Mouse (Mus musculus) limb, embryonic 12.5 days (tissue): ENCODE data around the gene Rrbp1. TPM values are rescaled to one million over a fixed set of nuclear protein-coding genes. Genes with fewer than 3 reads are reported as not detected.

Experiments
- ATAC-seq: fragments of 200-750 bp; cut with Nextera tagmentation; 2 replicates; pipeline ENCODE4 v1.8.0; 2017; ENCODE audit warnings: low read depth, moderate TSS enrichment; ENCODE audit not compliant: insufficient number of reproducible peaks, insufficient read depth, low FRiP score, low TSS enrichment
- H3K27ac ChIP-seq: fragments of 300-500 bp; sonication (generic); 2 replicates; pipeline ENCODE4 v1.5.1; 2016; ENCODE audit warnings: mild to moderate bottlenecking, moderate library complexity
- H3K27me3 ChIP-seq: fragments of 300-500 bp; sonication (generic); 2 replicates; pipeline ENCODE4 v1.6.1; 2016; ENCODE audit warnings: mild to moderate bottlenecking, moderate library complexity
- H3K36me3 ChIP-seq: fragments of 300-500 bp; sonication (generic); 2 replicates; pipeline ENCODE4 v1.6.1; 2016; ENCODE audit warnings: mild to moderate bottlenecking, moderate library complexity
- H3K4me1 ChIP-seq: fragments of 300-500 bp; sonication (generic); replicated peaks from 2 replicates; pipeline ENCODE4 v1.6.1; 2016
- H3K4me2 ChIP-seq: fragments of 300-500 bp; sonication (generic); 2 replicates; pipeline ENCODE4 v1.6.1; 2016; ENCODE audit warnings: mild to moderate bottlenecking, moderate library complexity
- H3K4me3 ChIP-seq: fragments of 300-500 bp; sonication (generic); replicated peaks from 2 replicates; pipeline ENCODE4 v1.5.1; 2016; ENCODE audit warnings: mild to moderate bottlenecking
- H3K9ac ChIP-seq: fragments of 300-500 bp; sonication (generic); replicated peaks from 2 replicates; pipeline ENCODE4 v1.6.1; 2016; ENCODE audit warnings: mild to moderate bottlenecking, moderate library complexity
- H3K9me3 ChIP-seq: fragments of 300-500 bp; sonication (generic); 2 replicates; pipeline ENCODE4 v1.6.1; 2016; ENCODE audit warnings: mild to moderate bottlenecking, moderate library complexity
- WGBS: fragments of 180-500 bp; shearing (Covaris S2); methylation state at CpG from one replicate; pipeline ENCODE4 v1.1.7; 2016; 5-methylcytosine and 5-hydroxymethylcytosine counted together
- polyA plus RNA-seq: library from polyadenylated mRNA; unstranded; fragments of >200 nt; fragmentation: Nextera tagmentation; extraction: Ambion mirVana; gene quantifications from 2 replicates; pipeline ENCODE4 v1.2.1, GENCODE M21; 2016

Gene Rrbp1
- polyA plus RNA-seq, 1 experiment from 2014 or later: 78.8 TPM

DNA sequence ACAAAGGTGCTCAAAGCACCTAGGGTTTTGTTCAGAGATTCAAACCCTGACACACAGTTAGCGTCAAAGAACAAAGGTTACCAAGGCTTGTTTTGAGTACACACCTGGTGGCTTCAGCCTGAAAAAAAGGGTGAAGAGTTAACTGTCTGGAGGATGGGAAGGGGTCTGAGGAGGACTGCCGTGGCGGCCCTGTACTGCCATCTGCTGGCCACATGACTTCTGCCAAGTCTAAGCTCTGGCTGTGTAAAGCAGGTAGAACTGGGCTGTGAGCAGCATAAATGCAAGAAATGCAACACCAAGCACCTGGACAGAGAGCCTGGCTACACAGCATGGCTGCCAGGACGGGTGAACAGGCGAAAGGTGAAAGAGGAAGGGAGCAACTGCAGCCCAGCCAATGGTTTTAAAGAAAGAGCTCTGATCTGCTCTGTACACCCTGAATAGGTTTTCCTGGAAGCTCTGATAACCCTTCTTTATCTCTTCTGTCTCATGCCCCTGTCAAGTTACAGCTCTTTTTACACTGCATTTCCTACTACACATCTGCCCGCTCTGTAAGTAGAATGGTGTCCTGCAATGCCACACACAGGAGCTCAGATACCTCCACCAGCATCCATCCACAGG, 30.2 kb downstream of the Rrbp1 start:
- WGBS: 45% methylated on average over 6 of the region's 6 CpGs
- Histone ChIP-seq H3K36me3 (peaks cover 57% of the 10 kb centered on the region), H3K27ac (no peak overlapping the region), H3K4me2 (no peak overlapping the region), H3K9me3 (no peaks in the 10 kb centered on the region), H3K4me1 (no peaks in the 10 kb centered on the region), H3K4me3 (no peak overlapping the region), H3K9ac (no peak overlapping the region), H3K27me3 (no peaks in the 10 kb centered on the region)
- ATAC-seq: no peak; the same call in 1 of the 2 replicates

DNA sequence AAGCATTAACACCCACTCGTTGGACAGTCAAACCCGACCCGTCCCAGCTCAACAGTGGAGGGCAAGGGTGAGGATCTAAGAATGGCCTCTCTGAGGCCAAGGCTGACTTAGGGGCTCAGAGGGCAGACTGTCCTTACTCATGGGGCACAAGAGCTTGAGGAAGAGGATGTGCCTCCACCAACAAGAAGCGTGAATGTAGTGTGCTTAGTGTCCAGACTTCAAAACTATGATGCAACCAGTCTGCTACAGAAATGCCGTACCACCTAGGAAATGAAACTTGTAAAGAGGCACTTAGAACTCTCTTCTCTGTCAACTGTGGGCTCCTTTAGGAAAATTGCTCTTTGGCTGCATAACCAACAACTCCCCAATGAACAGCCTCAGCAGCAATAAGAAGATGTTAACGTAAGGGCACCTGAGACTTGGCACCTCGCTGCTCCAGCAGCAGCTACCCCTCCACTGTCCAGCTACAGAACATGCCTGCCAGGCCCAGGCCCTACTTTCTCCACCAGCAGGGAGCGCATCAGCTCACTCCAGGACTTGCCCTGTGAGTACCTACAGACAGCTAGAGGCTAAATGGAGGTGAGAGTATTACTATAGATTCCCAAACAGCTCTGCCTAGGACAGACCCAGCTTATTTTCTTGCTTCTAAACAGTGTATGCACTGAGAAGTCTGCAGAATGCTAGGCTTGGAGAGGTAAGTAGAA, 32.5 kb downstream of the Rrbp1 start:
- WGBS: 93% methylated on average over 8 of the region's 8 CpGs
- no peaks in the 10 kb centered on the region for H3K9me3 ChIP-seq
- peaks cover 57% of the 10 kb centered on the region for H3K36me3 ChIP-seq
- no peak overlapping the region for H3K4me3 ChIP-seq
- no peak overlapping the region for H3K27ac ChIP-seq
- ATAC-seq: no peak
- no peaks in the 10 kb centered on the region for H3K4me1 ChIP-seq
- H3K27me3 ChIP-seq: no peaks in the 10 kb centered on the region
- H3K4me2 ChIP-seq: no peak overlapping the region
- H3K9ac ChIP-seq: no peak overlapping the region

DNA sequence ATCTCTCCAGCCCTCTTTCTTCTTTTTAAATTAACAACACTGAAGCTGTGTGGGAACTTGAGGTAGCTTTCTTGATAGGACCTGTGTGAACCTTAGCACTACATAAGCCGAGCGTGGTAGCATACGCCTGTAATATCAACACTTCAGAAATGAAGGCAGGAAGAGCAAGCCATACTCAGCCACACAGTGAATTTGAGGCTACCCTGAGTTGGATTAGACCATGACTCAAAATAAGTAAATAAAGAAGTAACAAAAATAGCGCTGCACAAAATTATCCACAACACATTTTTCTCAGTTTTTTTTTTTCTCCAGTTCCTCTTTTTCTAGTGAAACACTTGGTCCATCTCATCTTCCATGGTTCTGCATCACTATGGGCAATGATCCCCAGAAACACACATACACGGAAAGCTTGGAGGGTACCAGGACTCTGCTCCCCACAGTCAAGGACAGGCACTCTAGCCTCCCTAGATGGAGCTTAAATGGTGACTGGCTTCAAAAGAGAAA, 35.9 kb downstream of the Rrbp1 start:
- peaks cover 76% of the 10 kb centered on the region for H3K36me3 ChIP-seq
- H3K4me3 ChIP-seq: no peak overlapping the region
- H3K4me1 ChIP-seq: no peaks in the 10 kb centered on the region
- WGBS: 96% methylated on average over 5 of the region's 5 CpGs
- H3K4me2 ChIP-seq: no peak overlapping the region
- no peaks in the 10 kb centered on the region for H3K27me3 ChIP-seq
- H3K9me3 ChIP-seq: no peaks in the 10 kb centered on the region
- H3K27ac ChIP-seq: no peak overlapping the region
- no peak overlapping the region for H3K9ac ChIP-seq
- ATAC-seq: no peak

DNA sequence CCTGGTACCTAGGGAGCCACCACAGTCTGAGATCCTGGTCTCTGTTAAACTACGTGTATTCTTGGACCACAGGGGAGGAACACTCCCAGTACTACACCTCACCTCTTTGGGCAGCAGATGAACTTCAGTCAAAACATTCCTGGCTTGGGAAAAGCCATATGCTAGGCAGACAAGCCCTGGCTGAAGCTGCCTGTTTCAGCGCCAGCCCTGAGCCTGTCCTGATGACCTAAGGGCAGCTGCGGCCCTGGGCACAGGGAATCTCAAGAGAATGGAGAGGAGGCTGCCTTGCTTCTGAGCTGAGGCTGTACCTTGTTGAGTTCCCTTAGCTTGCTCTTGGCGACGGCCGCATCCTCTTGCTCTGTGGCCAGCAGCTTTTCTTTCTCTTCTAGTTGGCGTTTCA, 37.9 kb downstream of the Rrbp1 start:
- peaks cover 85% of the 10 kb centered on the region for H3K36me3 ChIP-seq

DNA sequence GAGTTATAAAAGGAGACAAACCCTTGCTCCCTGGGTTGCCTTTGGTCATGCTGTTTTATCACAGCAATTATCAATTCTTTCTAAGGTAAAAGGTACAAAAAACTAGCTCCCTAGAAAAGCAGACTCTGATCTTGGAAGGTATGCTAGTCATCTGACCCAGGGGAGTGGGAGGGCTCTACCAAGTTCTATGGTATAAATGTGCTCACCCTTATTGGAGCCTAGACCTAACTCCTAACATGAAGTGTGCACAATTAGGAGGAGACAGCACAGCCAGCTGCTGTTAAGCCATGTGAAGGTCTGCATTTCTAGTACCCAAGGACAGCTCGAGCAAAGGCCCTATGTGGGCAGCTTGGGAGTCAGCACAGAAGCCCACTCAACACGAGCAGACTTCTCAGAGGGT, 39.2 kb downstream of the Rrbp1 start:
- no peak for ATAC-seq
- no peaks in the 10 kb centered on the region for H3K27me3 ChIP-seq
- H3K9ac ChIP-seq: no peak overlapping the region
- H3K36me3 ChIP-seq: peaks cover 94% of the 10 kb centered on the region
- H3K4me3 ChIP-seq: no peak overlapping the region
- 82% methylated on average over 2 of the region's 2 CpGs for WGBS
- H3K4me2 ChIP-seq: no peak overlapping the region
- no peaks in the 10 kb centered on the region for H3K9me3 ChIP-seq
- no peak overlapping the region for H3K27ac ChIP-seq
- H3K4me1 ChIP-seq: no peaks in the 10 kb centered on the region

More for the DNA sequence above, 37.9 kb downstream of the Rrbp1 start:
- Histone ChIP-seq H3K9me3 (no peaks in the 10 kb centered on the region), H3K4me1 (no peaks in the 10 kb centered on the region), H3K27me3 (no peaks in the 10 kb centered on the region), H3K4me3 (no peak overlapping the region), H3K27ac (no peak overlapping the region), H3K9ac (no peak overlapping the region), H3K4me2 (no peak overlapping the region)
- ATAC-seq: no peak
- WGBS: 87% methylated on average over 7 of the region's 7 CpGs

DNA sequence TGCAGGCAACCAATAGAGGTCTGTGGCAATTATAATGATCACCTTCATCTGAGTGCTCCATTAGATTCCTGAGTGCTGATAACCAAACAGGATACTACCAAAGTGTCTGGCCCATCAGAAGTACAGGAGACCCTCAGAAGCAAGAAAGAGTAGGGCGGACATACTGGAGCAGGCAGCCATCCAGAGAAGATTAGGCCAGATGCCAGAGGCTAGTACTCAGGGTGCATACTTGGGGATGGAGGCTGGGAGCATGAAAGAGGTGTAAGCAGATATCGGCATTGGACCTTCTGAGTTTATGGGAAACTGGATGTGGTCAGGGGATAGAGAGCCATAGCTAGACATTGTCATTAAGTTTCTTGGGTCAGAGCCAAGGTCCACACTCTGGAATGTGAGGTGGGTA, 40.2 kb downstream of the Rrbp1 start:
- Histone ChIP-seq H3K4me2 (no peak overlapping the region), H3K4me3 (no peak overlapping the region), H3K9me3 (no peaks in the 10 kb centered on the region), H3K27me3 (no peaks in the 10 kb centered on the region), H3K36me3 (peaks cover 98% of the 10 kb centered on the region), H3K9ac (no peak overlapping the region), H3K4me1 (no peaks in the 10 kb centered on the region), H3K27ac (no peak overlapping the region)
- WGBS: 91% methylated on average over 2 of the region's 2 CpGs
- ATAC-seq: no peak

DNA sequence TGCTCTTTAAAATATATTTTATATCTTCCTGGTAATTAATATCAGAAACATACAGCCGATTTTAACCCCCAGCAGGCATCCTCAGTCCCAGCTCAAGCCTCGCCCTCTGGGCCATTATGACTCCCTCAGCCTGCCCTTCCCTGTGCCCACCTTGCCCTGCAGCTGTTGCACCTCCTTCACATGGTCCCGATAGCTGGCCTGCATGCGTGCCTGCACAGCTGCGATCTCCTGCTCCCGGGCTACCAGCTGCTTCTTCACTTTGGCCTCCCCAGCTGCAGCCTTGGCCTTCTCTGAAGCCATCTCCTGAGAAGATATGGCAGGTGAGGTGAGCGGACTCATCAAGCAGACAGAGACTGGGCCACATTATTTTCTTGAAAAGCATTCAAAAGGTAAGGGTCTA, 41.8 kb downstream of the Rrbp1 start:
- Histone ChIP-seq H3K4me2 (no peak overlapping the region), H3K4me1 (no peaks in the 10 kb centered on the region), H3K27ac (no peak overlapping the region), H3K4me3 (no peak overlapping the region), H3K9ac (no peak overlapping the region), H3K9me3 (no peaks in the 10 kb centered on the region), H3K36me3 (peaks cover 100% of the 10 kb centered on the region), H3K27me3 (no peaks in the 10 kb centered on the region)
- 88% methylated on average over 7 of the region's 7 CpGs for WGBS
- no peak for ATAC-seq

DNA sequence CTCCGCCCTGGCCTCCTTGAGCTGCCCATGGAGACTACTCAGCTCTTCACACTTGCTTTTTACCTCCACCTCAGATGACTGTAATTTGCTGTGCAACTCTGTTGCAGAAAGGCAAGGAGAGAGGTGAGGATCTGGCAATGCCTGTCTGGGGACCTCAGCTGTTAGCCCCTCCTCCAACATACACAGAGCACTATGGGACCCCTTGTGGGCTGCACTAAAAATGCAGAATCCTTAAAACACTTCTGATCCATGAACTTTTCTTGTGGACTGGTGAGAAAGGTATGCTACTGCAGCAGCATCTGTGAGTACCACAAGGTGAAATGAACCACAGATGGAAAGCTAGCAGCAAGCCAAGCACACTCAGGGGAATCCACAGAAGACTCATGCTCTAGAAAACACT, 47.7 kb downstream of the Rrbp1 start:
- Histone ChIP-seq H3K9ac (no peak overlapping the region), H3K4me2 (no peak overlapping the region), H3K36me3 (peaks cover 89% of the 10 kb centered on the region), H3K27me3 (no peaks in the 10 kb centered on the region), H3K27ac (no peak overlapping the region), H3K4me3 (no peak overlapping the region), H3K9me3 (0 out of 2 replicates have a peak, but pooled peaks cover 4% of the 10 kb centered on the region), H3K4me1 (no peaks in the 10 kb centered on the region)
- no peak for ATAC-seq
- WGBS: 88% methylated on average over 1 of the region's 1 CpGs

DNA sequence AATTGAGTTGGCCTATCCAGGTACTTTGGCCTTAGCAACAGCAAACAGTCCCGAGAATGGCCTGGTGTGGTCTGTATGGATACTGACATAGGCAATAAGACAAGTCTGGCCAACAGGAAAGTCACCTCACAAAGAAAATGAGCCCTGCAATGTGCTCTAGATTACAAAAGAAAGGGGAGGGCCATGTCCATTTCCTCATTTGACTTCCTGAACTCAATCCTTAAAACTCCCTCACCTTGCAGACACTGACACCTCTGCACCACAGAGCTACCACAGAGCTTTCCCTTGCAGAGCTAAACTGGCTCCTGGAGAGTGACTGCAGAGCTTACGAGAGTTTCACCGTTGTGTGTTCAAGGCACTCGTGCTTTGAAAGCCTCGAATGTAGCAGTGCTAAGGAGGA, 48.9 kb downstream of the Rrbp1 start:
- 91% methylated on average over 5 of the region's 5 CpGs for WGBS
- no peak overlapping the region for H3K4me2 ChIP-seq
- H3K9me3 ChIP-seq: 0 out of 2 replicates have a peak, but pooled peaks cover 4% of the 10 kb centered on the region
- no peaks in the 10 kb centered on the region for H3K27me3 ChIP-seq
- H3K27ac ChIP-seq: no peak overlapping the region
- no peak overlapping the region for H3K4me3 ChIP-seq
- no peak for ATAC-seq
- no peak overlapping the region for H3K9ac ChIP-seq
- H3K36me3 ChIP-seq: peaks cover 89% of the 10 kb centered on the region
- no peaks in the 10 kb centered on the region for H3K4me1 ChIP-seq

DNA sequence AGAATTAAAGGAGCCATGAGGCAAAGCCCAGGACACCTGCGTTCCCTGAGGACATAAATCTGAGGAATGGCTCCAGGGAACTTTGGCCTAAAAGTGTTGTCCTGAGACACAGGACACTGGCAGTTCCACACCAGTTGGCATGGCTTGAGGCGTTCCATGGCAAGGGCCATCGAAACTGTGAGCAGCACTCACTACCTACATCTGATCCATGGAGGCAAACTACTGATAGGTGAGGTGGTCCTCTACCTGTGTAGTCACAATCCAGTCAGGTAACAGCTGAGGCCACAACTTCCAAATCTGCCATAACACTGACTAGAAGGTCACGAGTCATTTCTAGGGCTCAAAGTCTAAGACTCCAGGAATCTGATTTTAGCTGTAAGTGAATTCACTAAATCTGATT, 55.3 kb downstream of the Rrbp1 start:
- H3K9ac ChIP-seq: no peak overlapping the region
- no peak overlapping the region for H3K4me3 ChIP-seq
- H3K27me3 ChIP-seq: no peaks in the 10 kb centered on the region
- ATAC-seq: no peak
- no peaks in the 10 kb centered on the region for H3K4me1 ChIP-seq
- H3K36me3 ChIP-seq: peaks cover 89% of the 10 kb centered on the region
- H3K27ac ChIP-seq: no peak overlapping the region
- H3K9me3 ChIP-seq: 0 out of 2 replicates have a peak, but pooled peaks cover 4% of the 10 kb centered on the region
- H3K4me2 ChIP-seq: no peak overlapping the region
- WGBS: 92% methylated on average over 4 of the region's 4 CpGs

DNA sequence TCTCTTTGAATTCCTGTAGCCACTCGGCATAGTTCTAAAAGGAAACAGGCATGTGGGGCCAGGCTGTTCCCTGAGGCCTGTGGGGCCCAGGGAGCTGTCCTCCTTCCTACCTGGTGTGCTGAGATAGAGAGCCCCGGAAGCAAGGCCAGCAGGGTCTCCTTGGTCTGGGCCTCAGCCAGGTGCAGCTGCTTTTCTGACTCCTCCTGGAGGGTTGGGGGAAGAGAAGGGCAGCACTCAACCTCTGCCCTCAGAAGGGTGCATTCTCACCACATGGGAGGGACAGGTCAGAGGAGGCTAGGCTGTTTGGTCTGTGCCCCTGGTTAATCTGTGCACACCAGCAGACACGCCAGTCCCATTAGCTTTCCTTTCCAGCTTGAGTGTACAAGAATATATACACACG, 56.1 kb downstream of the Rrbp1 start:
- Histone ChIP-seq H3K36me3 (peaks cover 95% of the 10 kb centered on the region), H3K4me2 (no peak overlapping the region)
- WGBS: 85% methylated on average over 4 of the region's 4 CpGs

More for the DNA sequence above, 56.1 kb downstream of the Rrbp1 start:
- H3K27me3 ChIP-seq: no peaks in the 10 kb centered on the region
- ATAC-seq: no peak
- no peaks in the 10 kb centered on the region for H3K4me1 ChIP-seq
- no peak overlapping the region for H3K27ac ChIP-seq
- H3K9ac ChIP-seq: no peak overlapping the region
- H3K9me3 ChIP-seq: 0 out of 2 replicates have a peak, but pooled peaks cover 4% of the 10 kb centered on the region
- H3K4me3 ChIP-seq: no peak overlapping the region
